Mouse (Mus musculus): ENCODE measurements around the gene 4930524B15Rik. TPM values are rescaled to one million over a fixed set of nuclear protein-coding genes. Genes with fewer than 3 reads are reported as not detected.
"Not testable (repeated sequence)": the region's sequence is repeated elsewhere in the genome, so short reads cannot be mapped to it uniquely, and the experiment has no call there.

Gene 4930524B15Rik
- not detected for total RNA-seq (2021)
- long read RNA-seq, experiment 1: 0 reads
- long read RNA-seq, experiment 2: 0 reads

- DNase-seq: no peak
- intact Hi-C loops (cut with DNase I): no loop called here
Measured at GRCm38 (mm10) chr11:31965256-31966134, at the start of gene 4930524B15Rik. Gene 4930524B15Rik, plus strand, starts transcription at chr11:31965592.

- intact Hi-C loops (cut with DNase I): no loop called here
Measured at GRCm38 (mm10) chr11:31917769-31918168, 47.6 kb upstream of the 4930524B15Rik start.

GRCm38 (mm10) chr11:31930051-31930450, 35.3 kb upstream of the 4930524B15Rik start:
- DNase-seq: no peak
- intact Hi-C loops (cut with DNase I): no loop called here

More at GRCm38 (mm10) chr11:31917769-31918168, 47.6 kb upstream of the 4930524B15Rik start:
- DNase-seq: no peak

- DNase-seq: no peak
- intact Hi-C loops (cut with DNase I): no loop called here
Measured at GRCm38 (mm10) chr11:31935652-31936051, 29.7 kb upstream of the 4930524B15Rik start.

- DNase-seq: no peak
- intact Hi-C loops (cut with DNase I): no loop called here
Measured at GRCm38 (mm10) chr11:31936910-31937525, 28.4 kb upstream of the 4930524B15Rik start.

GRCm38 (mm10) chr11:31940898-31941639, 24.3 kb upstream of the 4930524B15Rik start:
- DNase-seq: no peak
- intact Hi-C loops (cut with DNase I): no loop called here

GRCm38 (mm10) chr11:31941640-31942638, 23.5 kb upstream of the 4930524B15Rik start:
- intact Hi-C loops (cut with DNase I): no loop called here

GRCm38 (mm10) chr11:31945471-31945870, 19.9 kb upstream of the 4930524B15Rik start:
- DNase-seq: no peak
- intact Hi-C loops (cut with DNase I): no loop called here

More at GRCm38 (mm10) chr11:31941640-31942638, 23.5 kb upstream of the 4930524B15Rik start:
- DNase-seq: no peak

GRCm38 (mm10) chr11:31948462-31949330, 16.7 kb upstream of the 4930524B15Rik start:
- no peak for DNase-seq
- intact Hi-C loops (cut with DNase I): loop anchor here (2.0 kb wide), 1 partner anchor 274 kb away; no protein-coding TSS in a partner anchor

GRCm38 (mm10) chr11:31949331-31949785, 16.0 kb upstream of the 4930524B15Rik start:
- intact Hi-C loops (cut with DNase I): loop anchor here (2.0 kb wide), 1 partner anchor 275 kb away; no protein-coding TSS in a partner anchor
- peak in 1 of 2 experiments; percentile 42 for DNase-seq

- intact Hi-C loops (cut with DNase I): no loop called here
- no peak for DNase-seq
Measured at GRCm38 (mm10) chr11:31960071-31960470, 5.3 kb upstream of the 4930524B15Rik start.

- DNase-seq: no peak
- intact Hi-C loops (cut with DNase I): no loop called here
Measured at GRCm38 (mm10) chr11:31963993-31964392, 1.4 kb upstream of the 4930524B15Rik start.

GRCm38 (mm10) chr11:31974132-31974531, 8.7 kb downstream of the 4930524B15Rik start:
- no peak for DNase-seq
- intact Hi-C loops (cut with DNase I): no loop called here

GRCm38 (mm10) chr11:31974826-31975225, 9.4 kb downstream of the 4930524B15Rik start:
- intact Hi-C loops (cut with DNase I): no loop called here
- DNase-seq: no peak

- DNase-seq: no peak
- intact Hi-C loops (cut with DNase I): no loop called here
Measured at GRCm38 (mm10) chr11:31975678-31976077, 10.3 kb downstream of the 4930524B15Rik start.

- DNase-seq: no peak
- intact Hi-C loops (cut with DNase I): no loop called here
Measured at GRCm38 (mm10) chr11:31976137-31976536, 10.7 kb downstream of the 4930524B15Rik start.

- intact Hi-C loops (cut with DNase I); DNase-seq: not testable (repeated sequence)
Measured at GRCm38 (mm10) chr11:31980089-31980488, 14.7 kb downstream of the 4930524B15Rik start.

- intact Hi-C loops (cut with DNase I): no loop called here
- no peak for DNase-seq
Measured at GRCm38 (mm10) chr11:31981830-31982229, 16.4 kb downstream of the 4930524B15Rik start.
